8 mouse cellular contexts compared by ENCODE assay signal in the genomic region with DNA sequence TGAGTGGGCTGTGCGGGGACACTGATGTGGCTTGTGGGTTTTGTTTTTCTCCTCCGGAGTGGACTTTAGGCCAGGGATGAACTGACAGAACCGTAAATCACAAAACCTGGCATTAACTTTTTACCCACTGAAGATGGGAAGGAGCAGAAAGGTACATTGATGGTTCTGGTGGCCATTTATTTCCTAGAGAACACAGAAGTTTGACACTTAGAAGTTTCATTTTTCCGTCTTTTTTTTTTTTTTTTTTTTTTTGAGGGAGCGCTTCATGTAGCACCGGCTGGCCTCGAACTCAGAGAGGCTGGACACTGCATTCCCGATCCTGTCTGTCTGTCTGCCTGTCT. TPM values are rescaled to one million over a fixed set of nuclear protein-coding genes. Genes with fewer than 3 reads are reported as not detected.
A peak's percentile ranks its signal among the peaks of the same experiment; 100 is the strongest.
DNase-seq lines count a peak whose midpoint lies in the region; ATAC-seq and TF ChIP-seq lines count a peak whose summit lies in the region.

No protein-coding gene starts in this region.

- H3K36me3 ChIP-seq in spleen, adult 2 months (ENCODE audit: control insufficient read depth, insufficient read depth, low read length) = 0 out of 2 replicates have a peak, but pooled peaks cover 1% of the 10 kb centered on the region
- peaks cover 6% of the 10 kb centered on the region for H3K36me3 ChIP-seq in limb, embryonic 14.5 days (ENCODE audit: control insufficient read depth, insufficient read depth, low read length)
- no peaks in the 10 kb centered on the region for H3K36me3 ChIP-seq in stomach, embryonic 16.5 days (ENCODE audit: control insufficient read depth, insufficient read depth, low read length)

- ATAC-seq in limb, embryonic 14.5 days (ENCODE audit: low FRiP score, low read depth) = no peak
- ATAC-seq in stomach, embryonic 16.5 days (ENCODE audit: insufficient read depth, low FRiP score) = no peak

- H3K4me2 ChIP-seq in limb, embryonic 14.5 days (replicated peaks; ENCODE audit: low read depth, low read length, severe bottlenecking) = peak overlapping the region; percentile 73
- peak overlapping the region; percentile 78 for H3K4me2 ChIP-seq in stomach, embryonic 16.5 days (ENCODE audit: low read depth, low read length)

- 0 out of 2 replicates have a peak overlapping the region, but pooled peaks have one; percentile 86 for H3K27ac ChIP-seq in cerebellum, adult 2 months (ENCODE audit: insufficient read depth, low read length)
- peak overlapping the region; percentile 96 for H3K27ac ChIP-seq in spleen, adult 2 months (ENCODE audit: insufficient read depth, low read length)
- peak overlapping the region; percentile 96 for H3K27ac ChIP-seq in limb, embryonic 14.5 days (replicated peaks; ENCODE audit: low read depth, low read length)
- peak overlapping the region; percentile 97 for H3K27ac ChIP-seq in stomach, embryonic 16.5 days (ENCODE audit: low read length)

- no peaks in the 10 kb centered on the region for H3K27me3 ChIP-seq in cerebellum, adult 2 months (ENCODE audit: control insufficient read depth, insufficient read depth, low read length)
- H3K27me3 ChIP-seq in spleen, adult 2 months (ENCODE audit: control insufficient read depth, insufficient read depth, low read length) = no peaks in the 10 kb centered on the region
- H3K27me3 ChIP-seq in limb, embryonic 14.5 days (ENCODE audit: control insufficient read depth, insufficient read depth, low read length) = no peaks in the 10 kb centered on the region
- H3K27me3 ChIP-seq in stomach, embryonic 16.5 days (ENCODE audit: control insufficient read depth, insufficient read depth, low read length) = no peaks in the 10 kb centered on the region

- H3K4me3 ChIP-seq in cerebellum, adult 2 months (replicated peaks; ENCODE audit: insufficient read depth, low read depth, low read length) = peak overlapping the region; percentile 55
- peak overlapping the region; percentile 95 for H3K4me3 ChIP-seq in spleen, adult 2 months (ENCODE audit: extremely low read depth, insufficient read depth, insufficient read length)
- peak overlapping the region; percentile 99 for H3K4me3 ChIP-seq in limb, embryonic 14.5 days (replicated peaks; ENCODE audit: low read length)
- H3K4me3 ChIP-seq in stomach, embryonic 16.5 days (replicated peaks; ENCODE audit: low read length) = peak overlapping the region; percentile 98

- no peak for TF ChIP-seq POLR2A in cerebellum, adult 2 months (IDR thresholded peaks at IDR 0.05; ENCODE audit: borderline replicate concordance, insufficient read depth, low read length)
- TF ChIP-seq POLR2A in spleen, adult 2 months (IDR thresholded peaks at IDR 0.05; ENCODE audit: low read depth, low read length) = no peak
- no peak for TF ChIP-seq POLR2A in limb, embryonic 14.5 days (IDR thresholded peaks at IDR 0.05; ENCODE audit: borderline replicate concordance, extremely low read depth, insufficient read depth, insufficient read length)

- no peaks in the 10 kb centered on the region for H3K9me3 ChIP-seq in limb, embryonic 14.5 days (ENCODE audit: control insufficient read depth, low read length)
- H3K9me3 ChIP-seq in stomach, embryonic 16.5 days (replicated peaks; ENCODE audit: control insufficient read depth, low read length) = peaks cover 4% of the 10 kb centered on the region; the same call in 1 of the 2 replicates

- no peak for DNase-seq in cerebellum, adult 2 months
- no peak for DNase-seq in cerebellum, adult 9-10 months
- DNase-seq in spleen, adult 2 months (ENCODE audit: low read depth in 1 of 2, low spot score in 2 of 2) = no peak
- no peak for DNase-seq in spleen, adult 12 weeks (ENCODE audit: low spot score)
- no peak for DNase-seq in limb, embryonic 14.5 days (ENCODE audit: low spot score)
- no peak for DNase-seq in natural killer cell, adult 2 months (ENCODE audit: low spot score in 2 of 2)
- no peak for DNase-seq in MN1 (ENCODE audit: low spot score)

- WGBS in cerebellum, adult 2 months = 0% methylated on average over 8 of the region's 8 CpGs
- WGBS in spleen, adult 2 months = 1% methylated on average over 8 of the region's 8 CpGs
- 0% methylated on average over 8 of the region's 8 CpGs for WGBS in limb, embryonic 14.5 days
- under 1% methylated on average over 8 of the region's 8 CpGs for WGBS in stomach, embryonic 16.5 days

- no peak for TF ChIP-seq CTCF in cerebellum, adult 2 months (IDR thresholded peaks at IDR 0.05; ENCODE audit: borderline replicate concordance, insufficient read depth, low read depth, low read length)
- no peak for TF ChIP-seq CTCF in spleen, adult 2 months (IDR thresholded peaks at IDR 0.05; ENCODE audit: extremely low read depth, insufficient read depth, insufficient read length, insufficient replicate concordance)

- H3K4me1 ChIP-seq in cerebellum, adult 2 months (ENCODE audit: control insufficient read depth, insufficient read depth, low read length) = peaks cover 16% of the 10 kb centered on the region
- peaks cover 9% of the 10 kb centered on the region for H3K4me1 ChIP-seq in spleen, adult 2 months (ENCODE audit: control insufficient read depth, insufficient read depth, insufficient read length)
- H3K4me1 ChIP-seq in limb, embryonic 14.5 days (ENCODE audit: control insufficient read depth, insufficient read depth, low read length) = peaks cover 19% of the 10 kb centered on the region
- peaks cover 26% of the 10 kb centered on the region for H3K4me1 ChIP-seq in stomach, embryonic 16.5 days (ENCODE audit: control insufficient read depth, insufficient read depth, low read length)

- peak overlapping the region; percentile 96 for H3K9ac ChIP-seq in limb, embryonic 14.5 days (ENCODE audit: low read depth, low read length, severe bottlenecking)
- peak overlapping the region; percentile 98 for H3K9ac ChIP-seq in stomach, embryonic 16.5 days (ENCODE audit: low read length)

RNA-seq across cellular contexts. Expression of a gene that starts 1.1 kb away (rescaled TPM):
- polyA plus RNA-seq in cerebellum, adult 2 months (2012; rRNA removed) = 75.3 and 77.4 TPM in 2 replicates
- polyA plus RNA-seq in spleen, adult 2 months (2012; rRNA removed) = 21.9 and 22.6 TPM in 2 replicates
- 72.7 and 73.0 TPM in 2 replicates for polyA plus RNA-seq in limb, embryonic 14.5 days (2012; rRNA removed)
- 52.3 and 58.8 TPM in 2 replicates for polyA plus RNA-seq in limb, embryonic 14.5 days (2014; fragmentation: Nextera tagmentation; extraction: Ambion mirVana)
- 24.3 and 28.5 TPM in 2 replicates for polyA plus RNA-seq in stomach, embryonic 16.5 days (2015; fragmentation: Nextera tagmentation; extraction: Ambion mirVana)

RNA-seq across cellular contexts. Expression of a gene that starts 20.1 kb away (rescaled TPM):
- polyA plus RNA-seq in cerebellum, adult 2 months (2012; rRNA removed) = 64.4 TPM in 2 replicates
- polyA plus RNA-seq in spleen, adult 2 months (2012; rRNA removed) = 34.3 and 37.3 TPM in 2 replicates
- polyA plus RNA-seq in limb, embryonic 14.5 days (2012; rRNA removed) = 20.6 and 24.6 TPM in 2 replicates
- polyA plus RNA-seq in limb, embryonic 14.5 days (2014; fragmentation: Nextera tagmentation; extraction: Ambion mirVana) = 43.3 and 46.2 TPM in 2 replicates
- 50.1 and 54.6 TPM in 2 replicates for polyA plus RNA-seq in stomach, embryonic 16.5 days (2015; fragmentation: Nextera tagmentation; extraction: Ambion mirVana)

RNA-seq across cellular contexts. Expression of a gene that starts 38.7 kb away (rescaled TPM):
- polyA plus RNA-seq in cerebellum, adult 2 months (2012; rRNA removed) = 17.6 and 18.5 TPM in 2 replicates
- polyA plus RNA-seq in spleen, adult 2 months (2012; rRNA removed) = 6.1 and 7.2 TPM in 2 replicates
- polyA plus RNA-seq in limb, embryonic 14.5 days (2012; rRNA removed) = 23.2 and 25.7 TPM in 2 replicates
- 29.8 and 32.1 TPM in 2 replicates for polyA plus RNA-seq in limb, embryonic 14.5 days (2014; fragmentation: Nextera tagmentation; extraction: Ambion mirVana)
- polyA plus RNA-seq in stomach, embryonic 16.5 days (2015; fragmentation: Nextera tagmentation; extraction: Ambion mirVana) = 23.9 and 26.4 TPM in 2 replicates
